9 mouse cellular contexts compared by ENCODE assay signal in genomic region chr7:81654946-81655718, GRCm38 (mm10). TPM values are rescaled to one million over a fixed set of nuclear protein-coding genes. Genes with fewer than 3 reads are reported as not detected.
DNase-seq lines count a peak whose midpoint lies in the region; ATAC-seq and TF ChIP-seq lines count a peak whose summit lies in the region.
"Had no signal": no experiment of that assay in that cellular context is flagged by ENCODE, and none has a peak within 500 bp of the region (broad histone marks: within the 10 kb centered on the region; RNA-seq: fewer than 3 reads in every experiment).

No protein-coding gene starts in this region.

- no peaks in the 10 kb centered on the region for H3K9me3 ChIP-seq in forebrain, embryonic 11.5 days (ENCODE audit: control insufficient read depth, low read length)
- no peaks in the 10 kb centered on the region for H3K9me3 ChIP-seq in hindbrain, embryonic 15.5 days

- WGBS in forebrain, embryonic 11.5 days: 68% methylated on average over 9 of the region's 9 CpGs
- WGBS in hindbrain, embryonic 15.5 days: 45% methylated on average over 9 of the region's 9 CpGs

- peak; percentile 33 for DNase-seq in adrenal gland, postnatal 14 days
- no peak for DNase-seq in adrenal gland, adult 8-10 months
- peak; percentile 19 for DNase-seq in Patski (ENCODE audit: low read depth, low spot score)
- no peak for DNase-seq in forebrain, embryonic 11.5 days (ENCODE audit: low spot score)
- DNase-seq in yolk sac, embryonic 10.5 days (ENCODE audit: low spot score): no peak
- DNase-seq in thymus, postnatal 36 days: no peak

- no peak overlapping the region for H3K4me3 ChIP-seq in forebrain, embryonic 11.5 days (ENCODE audit: low read depth, low read length)
- H3K4me3 ChIP-seq in hindbrain, embryonic 15.5 days: no peak overlapping the region

- H3K4me1 ChIP-seq in forebrain, embryonic 11.5 days (replicated peaks; ENCODE audit: control insufficient read depth, insufficient read depth, low read length): peaks cover 9% of the 10 kb centered on the region; the same call in 1 of the 2 replicates
- H3K4me1 ChIP-seq in hindbrain, embryonic 15.5 days (replicated peaks): peaks cover 60% of the 10 kb centered on the region

- no peaks in the 10 kb centered on the region for H3K36me3 ChIP-seq in forebrain, embryonic 11.5 days (ENCODE audit: control insufficient read depth, insufficient read depth, low read length)
- no peaks in the 10 kb centered on the region for H3K36me3 ChIP-seq in hindbrain, embryonic 15.5 days

- CTCF ChIA-PET in Patski (lab: Charles Lee): no interaction called here

- 0 out of 2 replicates have a peak overlapping the region, but pooled peaks have one; percentile 4 for H3K27ac ChIP-seq in forebrain, embryonic 11.5 days (ENCODE audit: low read depth, low read length)
- peak overlapping the region; percentile 62 for H3K27ac ChIP-seq in hindbrain, embryonic 15.5 days (replicated peaks)

- no peak overlapping the region for H3K9ac ChIP-seq in forebrain, embryonic 11.5 days (ENCODE audit: low read length)
- H3K9ac ChIP-seq in hindbrain, embryonic 15.5 days: no peak overlapping the region

- TF ChIP-seq CTCF in Patski (IDR thresholded peaks at IDR 0.05): no peak

- in situ Hi-C loops in Patski (cut with MboI; ENCODE audit: low pct_unique_long_range_greater_than_20kb): no loop called here

- POLR2A ChIA-PET in Patski (lab: Charles Lee): no interaction called here

- H3K4me2 ChIP-seq in forebrain, embryonic 11.5 days (ENCODE audit: low read depth, low read length, severe bottlenecking): no peak overlapping the region
- no peak overlapping the region for H3K4me2 ChIP-seq in hindbrain, embryonic 15.5 days

- no peak for ATAC-seq in Patski
- no peak for ATAC-seq in forebrain, embryonic 11.5 days (replicated peaks; ENCODE audit: low FRiP score)
- no peak for ATAC-seq in hindbrain, embryonic 15.5 days (ENCODE audit: low FRiP score, low read depth)
- ATAC-seq in granulocyte monocyte progenitor cell, adult 5-6 weeks (replicated peaks; ENCODE audit: poor library complexity, severe bottlenecking): no peak

- peaks cover 4% of the 10 kb centered on the region for H3K27me3 ChIP-seq in Patski
- H3K27me3 ChIP-seq in forebrain, embryonic 11.5 days (ENCODE audit: control insufficient read depth, insufficient read depth, low read length): no peaks in the 10 kb centered on the region
- H3K27me3 ChIP-seq in hindbrain, embryonic 15.5 days: no peaks in the 10 kb centered on the region

RNA-seq across cellular contexts. Expression of gene Homer2, which starts 52.2 kb away (rescaled TPM):
- total RNA-seq in adrenal gland, postnatal 14 days (2021): 2.5 and 3.8 TPM in 2 replicates
- 10 to 100 TPM in 2 of 4 experiments, 1 to 10 TPM in 2; 2.0 to 15.1 (median 7.6) TPM for total RNA-seq in adrenal gland, adult 8-10 months (2022)
- 5.5 TPM for polyA plus RNA-seq in Patski (2021)
- 29.7 and 30.1 TPM in 2 replicates for polyA plus RNA-seq in forebrain, embryonic 11.5 days (2014; fragmentation: Nextera tagmentation; extraction: Ambion mirVana)
- 29.6 and 34.4 TPM in 2 replicates for polyA plus RNA-seq in hindbrain, embryonic 15.5 days (2015; fragmentation: Nextera tagmentation; extraction: Ambion mirVana)
- 0.11 and 0.39 TPM in 2 replicates for total RNA-seq in granulocyte monocyte progenitor cell, adult 5-6 weeks (2014; fragmentation: Nextera tagmentation)
- 1.5 and 5.2 TPM in 2 replicates for total RNA-seq in granulocyte monocyte progenitor cell, adult 5-6 weeks (2017)
- total RNA-seq: neutrophil, adult 5-6 weeks had no signal

Comparison
In these comparisons a context has a peak if more than half of its experiments do, and no peak if none do; other contexts are left out.
1. DNase-seq: peak in adrenal gland, postnatal 14 days (single experiment) and Patski (single experiment); none in adrenal gland, adult 8-10 months (single experiment), forebrain, embryonic 11.5 days (single experiment), yolk sac, embryonic 10.5 days (single experiment) and thymus, postnatal 36 days (0 of 2).